Mouse (Mus musculus) thymus, postnatal 4 days (tissue): ENCODE results near the gene Gabrb1.
"Not testable (repeated sequence)": the region's sequence is repeated elsewhere in the genome, so short reads cannot be mapped to it uniquely, and the experiment has no call there.

Experiments
- DNase-seq: peaks from one replicate; pipeline ENCODE4 v3.0.0; 2021

Gene Gabrb1

DNA sequence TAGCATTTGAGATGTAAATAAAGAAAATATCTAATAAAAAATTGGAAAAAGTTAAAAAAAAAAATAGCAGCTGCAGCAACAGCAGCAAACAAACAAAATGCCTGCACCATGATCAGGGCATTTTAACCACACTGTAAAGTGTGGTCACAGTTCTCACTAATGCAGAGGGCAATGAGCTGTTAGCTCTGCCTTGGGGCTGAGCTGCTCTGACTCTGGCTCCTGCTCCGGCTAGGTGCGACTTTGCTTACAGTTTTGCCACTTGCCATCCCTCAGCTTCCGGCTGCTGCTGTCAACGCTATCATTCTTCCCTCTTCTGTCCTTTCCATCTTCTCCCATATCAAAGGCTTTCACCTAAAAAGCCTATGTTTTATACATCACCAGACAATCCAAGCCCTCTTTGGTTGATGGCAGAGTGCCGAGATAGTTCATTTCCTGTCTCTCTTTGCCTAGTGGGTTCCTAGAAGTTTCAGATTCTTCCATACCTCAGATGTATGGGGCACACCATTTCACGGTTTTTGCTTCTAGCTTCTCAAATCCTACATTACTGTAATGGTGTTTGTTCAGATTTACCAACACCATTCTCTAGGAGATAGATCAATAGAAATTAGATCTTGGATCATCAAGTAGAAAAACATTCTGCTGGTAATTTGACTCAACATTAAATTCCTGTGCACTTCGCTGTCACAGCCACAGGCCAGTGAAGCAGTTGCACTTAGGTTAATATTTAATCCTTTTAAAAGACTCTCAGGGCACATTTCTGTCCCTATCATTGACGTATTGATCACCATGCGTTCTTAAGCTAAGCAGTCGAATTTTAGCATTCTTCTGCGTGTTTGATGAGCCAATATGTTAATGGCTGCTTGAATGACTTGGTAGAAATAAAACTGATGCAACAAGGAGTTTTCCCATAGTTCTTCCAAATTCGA is 385.6 kb downstream of the Gabrb1 start:
- no peak for DNase-seq

- no peak for DNase-seq
Observed at GRCm38 (mm10) chr5:72046261-72046660, 388.3 kb downstream of the Gabrb1 start.

DNA sequence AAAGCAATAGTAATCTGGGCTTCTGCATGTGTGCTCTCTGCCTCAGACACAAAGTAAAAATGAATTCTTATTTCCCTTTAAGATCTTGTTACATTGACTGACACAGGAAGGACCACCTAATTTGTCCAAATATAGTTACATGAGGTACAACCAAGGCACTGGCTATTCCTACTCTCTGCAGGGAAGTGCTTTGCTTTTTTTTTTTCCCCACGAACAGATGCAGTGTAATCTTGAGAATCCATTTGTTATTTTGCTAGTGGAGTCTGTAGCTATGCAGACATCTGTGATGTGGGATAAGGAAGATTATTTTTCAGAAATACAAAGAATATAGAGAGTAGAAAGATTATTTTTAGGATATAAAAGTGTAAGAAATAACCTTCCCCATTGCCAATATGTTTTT is 406.2 kb downstream of the Gabrb1 start:
- no peak for DNase-seq

GRCm38 (mm10) chr5:72068826-72069225 is 410.9 kb downstream of the Gabrb1 start:
- DNase-seq, result no peak

DNA sequence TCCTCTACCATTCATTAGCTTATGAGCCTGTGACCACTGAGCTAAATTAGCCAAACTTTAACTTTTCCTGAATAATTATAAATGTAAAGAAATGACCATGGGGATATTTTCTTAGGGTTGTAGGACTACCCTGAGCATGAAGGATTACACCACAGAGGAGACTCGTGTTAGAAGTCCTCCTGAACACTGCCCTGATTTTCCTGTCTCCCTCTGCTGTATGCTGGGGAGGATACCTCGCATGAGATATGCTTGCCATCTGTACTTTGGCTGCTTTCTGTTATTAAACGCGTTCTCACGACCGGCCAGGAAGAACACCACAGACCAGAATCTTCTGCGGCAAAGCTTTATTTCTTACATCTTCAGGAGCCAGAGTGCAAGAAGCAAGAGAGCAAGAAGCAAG is 411.5 kb downstream of the Gabrb1 start:
- DNase-seq, result not testable (repeated sequence)

DNA sequence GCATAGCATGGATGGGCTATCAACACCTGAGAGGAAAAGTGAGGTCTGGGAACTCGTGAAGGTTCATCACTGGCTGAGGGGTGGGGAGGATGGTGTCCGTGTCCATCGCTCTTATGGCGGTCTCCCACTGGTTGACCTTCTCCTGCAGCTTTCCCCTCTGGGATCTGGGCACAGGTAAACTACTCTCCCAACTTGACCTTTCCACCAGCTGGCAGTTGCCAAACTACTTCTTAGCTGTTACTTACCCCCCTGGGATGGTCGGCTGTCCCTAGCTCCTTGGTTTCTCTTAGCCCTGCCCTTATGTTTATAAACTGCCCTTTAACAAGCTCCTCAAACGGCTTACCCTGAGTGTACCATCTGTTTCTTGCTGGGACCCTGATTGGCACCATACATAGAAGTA is 418.9 kb downstream of the Gabrb1 start:
- no peak for DNase-seq

DNA sequence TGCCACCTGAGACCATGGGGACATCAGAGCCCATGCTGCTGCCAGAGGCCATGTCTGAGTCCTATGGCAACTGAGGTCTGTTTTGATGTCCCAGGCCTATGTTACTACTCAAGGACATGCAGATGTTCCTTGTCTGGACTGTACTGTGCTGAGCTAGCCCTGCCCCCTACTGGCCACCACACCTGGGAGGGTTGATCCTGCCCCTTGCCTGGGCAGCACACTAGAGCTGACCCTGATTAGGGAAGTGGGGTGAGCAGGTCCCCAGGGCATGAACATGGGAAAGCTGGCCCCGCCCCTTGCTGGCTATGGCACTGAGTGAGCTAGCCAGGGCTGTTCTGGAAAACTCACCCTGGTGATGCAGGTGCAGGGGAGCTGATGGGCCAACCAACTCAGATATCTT is 428.6 kb downstream of the Gabrb1 start:
- peak; percentile 10 for DNase-seq

DNA sequence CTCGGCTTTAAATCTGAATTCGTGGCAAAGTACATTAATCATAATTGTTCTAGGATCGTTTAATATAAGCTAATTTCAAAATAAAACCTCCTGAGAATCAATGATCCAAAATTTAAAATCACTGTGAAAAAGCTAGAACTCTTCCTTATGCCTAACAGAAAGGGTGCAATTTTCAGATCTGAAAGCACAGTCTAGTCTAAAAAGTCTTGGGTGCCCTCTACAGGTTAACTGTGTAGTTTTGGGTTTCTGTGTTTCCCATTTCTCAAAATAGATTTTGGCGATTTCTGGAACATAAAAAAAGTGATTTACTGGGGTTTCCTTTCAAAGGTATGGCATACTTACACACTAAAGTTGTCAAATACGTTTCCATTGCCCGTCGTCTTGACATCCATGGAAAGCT is 436.7 kb downstream of the Gabrb1 start:
- no peak for DNase-seq

DNA sequence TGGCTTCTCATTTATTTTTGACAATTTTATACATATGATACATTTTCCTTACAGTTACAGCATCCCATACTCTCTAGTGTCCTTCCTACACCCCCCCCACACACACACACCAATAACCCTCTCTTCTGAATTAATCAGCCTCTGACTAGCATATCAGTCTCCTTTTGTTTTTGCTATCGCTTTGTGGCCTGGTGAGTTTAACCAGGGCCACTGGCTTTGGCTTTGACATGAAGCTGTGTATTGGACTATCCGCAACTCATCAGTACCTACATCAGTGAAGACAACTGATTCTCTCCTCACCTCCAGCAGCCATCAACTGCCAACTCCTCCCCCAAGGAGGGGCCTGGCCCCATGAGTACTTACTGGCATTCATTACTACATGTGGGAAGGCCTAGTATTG is 437.1 kb downstream of the Gabrb1 start:
- DNase-seq, result no peak

DNA sequence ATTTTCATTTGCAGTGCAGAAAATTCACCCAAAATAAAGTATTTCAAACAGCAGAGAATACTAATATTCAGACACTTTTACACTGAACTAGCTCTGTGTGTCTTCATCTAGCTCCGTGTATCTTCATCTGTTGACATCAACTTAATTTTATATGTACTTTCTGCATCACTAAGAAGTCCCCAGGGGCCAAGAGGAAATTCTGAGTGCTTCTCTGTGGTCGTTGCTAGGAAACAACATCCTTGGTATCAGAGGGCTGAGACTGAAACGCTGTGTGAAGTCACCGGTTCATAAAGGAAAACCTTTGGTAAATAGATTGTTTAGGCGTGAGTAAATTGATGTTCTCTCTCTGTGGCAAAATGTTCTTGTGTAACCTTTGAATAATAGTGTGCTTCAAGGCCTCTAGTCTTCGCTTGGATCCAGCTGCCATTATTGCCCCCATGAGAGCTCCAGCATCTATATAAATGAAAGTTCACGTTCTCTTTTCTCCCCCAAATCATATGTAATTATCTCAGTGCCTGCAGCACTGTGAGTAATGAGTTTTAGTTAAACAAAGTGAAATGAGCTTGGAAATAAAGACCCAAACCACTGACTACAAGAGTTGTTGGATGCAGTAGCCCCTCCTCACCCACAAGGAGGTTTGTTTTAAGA is 446.5 kb downstream of the Gabrb1 start:
- no peak for DNase-seq

DNA sequence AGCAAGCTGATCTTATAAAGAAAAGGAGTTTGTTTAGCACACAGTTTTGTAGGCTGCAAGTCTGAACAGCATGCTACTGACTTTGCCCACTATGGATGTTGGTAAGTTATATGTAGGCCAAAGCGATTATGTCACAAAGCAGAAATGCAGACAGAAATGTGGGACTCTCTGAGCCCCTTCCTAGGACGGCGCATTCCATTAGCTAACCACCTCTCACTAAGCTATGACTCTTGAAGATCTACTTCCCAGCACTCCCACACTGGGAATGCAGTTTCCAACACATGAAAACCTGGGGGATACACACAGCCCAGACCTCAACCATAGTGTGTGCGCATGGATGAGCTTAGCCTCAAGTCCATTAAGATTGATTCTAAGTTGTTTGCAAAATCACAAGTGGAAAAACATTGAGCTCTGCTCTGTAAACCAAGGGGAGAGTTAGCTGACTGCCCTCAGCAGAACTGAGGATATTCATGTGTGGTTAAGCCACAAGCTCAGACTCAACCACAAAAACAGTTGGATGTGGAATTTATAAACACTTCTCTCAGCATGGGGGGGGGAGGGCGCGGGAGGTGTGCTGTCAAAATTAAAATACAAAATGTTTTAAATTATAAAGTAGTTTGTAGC is 464.6 kb downstream of the Gabrb1 start:
- no peak for DNase-seq

DNA sequence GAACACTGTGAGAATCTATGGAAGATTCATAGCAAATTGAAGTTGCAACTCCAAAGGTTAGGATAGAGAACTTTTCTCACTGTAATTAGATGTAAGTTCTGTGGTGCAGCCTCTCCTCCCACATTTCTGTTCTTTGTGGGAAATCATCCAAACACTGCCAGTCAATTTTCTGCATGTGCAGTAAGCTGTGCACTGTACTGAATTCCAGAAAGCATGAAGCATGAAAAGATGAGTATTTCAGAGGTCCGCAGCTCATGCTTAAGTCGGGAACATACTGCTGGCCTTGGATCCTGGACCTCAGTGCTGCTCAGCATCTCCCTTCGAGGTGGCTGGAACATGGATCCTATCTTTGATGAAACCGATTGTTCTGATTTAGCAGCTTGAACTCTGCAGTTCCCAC is 468.8 kb downstream of the Gabrb1 start:
- DNase-seq, result no peak

DNA sequence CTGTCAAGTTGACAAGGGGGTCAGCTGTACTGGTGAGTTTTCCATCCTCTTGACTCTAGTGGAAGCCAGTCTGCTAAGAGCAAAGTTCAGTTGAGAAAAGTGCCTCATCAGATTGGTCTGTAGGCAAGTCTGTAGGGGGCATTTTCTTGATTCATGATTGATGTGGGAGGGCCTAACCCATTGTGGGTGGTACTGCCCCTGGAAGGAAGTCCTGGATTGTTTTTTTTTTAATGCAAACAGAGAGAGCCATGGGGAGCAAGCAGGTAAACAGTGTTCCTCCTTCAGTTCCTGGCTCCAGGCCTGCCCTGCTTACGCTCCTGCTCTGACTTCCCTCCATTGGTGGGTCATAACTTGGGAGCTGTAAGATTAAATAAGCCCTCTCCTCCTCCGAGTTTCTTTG is 476.0 kb downstream of the Gabrb1 start:
- no peak for DNase-seq

- DNase-seq, result no peak
Observed at GRCm38 (mm10) chr5:72138256-72138655, 480.3 kb downstream of the Gabrb1 start.

- no peak for DNase-seq
Observed at GRCm38 (mm10) chr5:72139619-72140018, 481.7 kb downstream of the Gabrb1 start.

- no peak for DNase-seq
Observed at GRCm38 (mm10) chr5:72148679-72149078, 490.8 kb downstream of the Gabrb1 start.

DNA sequence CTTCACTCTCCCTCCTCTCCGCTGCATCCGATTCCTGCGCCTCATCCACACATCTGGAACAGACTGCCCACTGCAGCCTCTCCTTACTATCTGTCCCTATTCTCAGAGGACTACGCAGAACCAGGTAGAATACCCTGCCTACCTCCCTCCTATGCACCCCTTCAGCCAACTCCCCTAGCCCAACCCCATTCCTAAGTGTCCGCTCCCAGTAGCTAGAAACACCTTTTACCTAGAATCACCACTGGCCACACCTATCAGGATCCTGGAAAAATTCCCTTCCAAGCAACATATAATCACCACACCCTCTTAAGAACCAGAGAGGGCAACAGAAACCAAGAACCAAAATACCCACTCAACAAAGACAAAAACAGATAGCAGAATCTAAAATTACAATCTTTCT is 493.0 kb downstream of the Gabrb1 start:
- no peak for DNase-seq

- DNase-seq, result not testable (repeated sequence)
Observed at GRCm38 (mm10) chr5:72155686-72156085, 497.8 kb downstream of the Gabrb1 start.

- DNase-seq, result no peak
Observed at GRCm38 (mm10) chr5:72156598-72156997, 498.7 kb downstream of the Gabrb1 start.

DNA sequence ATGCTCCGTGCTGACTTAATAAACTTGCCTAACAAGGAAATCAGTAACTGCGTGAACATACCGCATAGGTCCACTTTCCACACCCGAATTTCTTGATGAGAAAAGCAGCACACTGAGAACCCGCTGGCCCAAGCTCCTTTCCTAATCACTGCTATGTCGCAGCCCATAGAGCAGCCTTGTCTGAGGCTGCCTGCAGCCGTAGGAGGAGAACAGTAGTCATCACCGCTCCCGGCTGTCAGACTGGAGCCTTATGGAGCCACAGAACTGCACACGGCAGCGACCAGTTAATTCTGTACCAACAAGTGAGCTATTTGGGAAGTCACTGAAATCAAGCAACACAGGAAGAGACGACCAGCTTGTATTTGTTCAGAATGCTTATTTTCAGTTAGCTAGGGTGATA is 500.8 kb downstream of the Gabrb1 start:
- DNase-seq, result no peak

- no peak for DNase-seq
Observed at GRCm38 (mm10) chr5:72159537-72159936, 501.6 kb downstream of the Gabrb1 start.

GRCm38 (mm10) chr5:72160781-72161485 is 503.0 kb downstream of the Gabrb1 start:
- DNase-seq, result peak; percentile 28

GRCm38 (mm10) chr5:72162855-72163254 is 504.9 kb downstream of the Gabrb1 start:
- peak; percentile 42 for DNase-seq
